Mouse (Mus musculus) midbrain, postnatal 0 days (tissue): ENCODE measurements around the gene Colca2. TPM values are rescaled to one million over a fixed set of nuclear protein-coding genes. Genes with fewer than 3 reads are reported as not detected.

Experiments used
- ATAC-seq: fragments of 200-750 bp; cut with Nextera tagmentation; 2 replicates; pipeline ENCODE4 v1.8.0; 2017; ENCODE audit warnings: moderate number of reproducible peaks, mild to moderate bottlenecking, moderate TSS enrichment, moderate library complexity; ENCODE audit not compliant: low FRiP score
- DNase-seq: peaks from one replicate; pipeline ENCODE4 v3.0.0-alpha.2; 2015; ENCODE audit warnings: low spot score
- H3K27ac ChIP-seq: fragments of 300-500 bp; sonication (generic); 2 replicates; pipeline ENCODE4 v1.5.1; 2014; ENCODE audit warnings: low read depth, mild to moderate bottlenecking, low read length, mixed read lengths
- H3K27me3 ChIP-seq: fragments of 300-500 bp; sonication (generic); 2 replicates; pipeline ENCODE4 v1.6.1; 2014; ENCODE audit warnings: low read length, control low read depth, mixed read lengths; ENCODE audit not compliant: insufficient read depth
- H3K36me3 ChIP-seq: fragments of 300-500 bp; sonication (generic); 2 replicates; pipeline ENCODE4 v1.6.1; 2014; ENCODE audit warnings: low read length, control low read depth, mixed read lengths; ENCODE audit not compliant: insufficient read depth
- H3K4me1 ChIP-seq: fragments of 300-500 bp; sonication (generic); 2 replicates; pipeline ENCODE4 v1.6.1; 2014; ENCODE audit warnings: mild to moderate bottlenecking, control low read depth, antibody characterized with exemption, low read length, mixed read lengths; ENCODE audit not compliant: insufficient read depth
- H3K4me2 ChIP-seq: fragments of 300-500 bp; sonication (generic); 2 replicates; pipeline ENCODE4 v1.6.1; 2014; ENCODE audit warnings: low read depth, mild to moderate bottlenecking, low read length, mixed read lengths; ENCODE audit not compliant: poor library complexity, severe bottlenecking
- H3K4me3 ChIP-seq: fragments of 300-500 bp; sonication (generic); 2 replicates; pipeline ENCODE4 v1.5.1; 2014; ENCODE audit warnings: low read depth, mild to moderate bottlenecking, low read length, moderate library complexity
- H3K9ac ChIP-seq: fragments of 300-500 bp; sonication (generic); replicated peaks from 2 replicates; pipeline ENCODE4 v1.6.1; 2014; ENCODE audit warnings: mild to moderate bottlenecking, low read length, moderate library complexity, mixed read lengths; ENCODE audit not compliant: poor library complexity, severe bottlenecking
- H3K9me3 ChIP-seq: fragments of 300-500 bp; sonication (generic); 2 replicates; pipeline ENCODE4 v1.6.1; 2016; ENCODE audit warnings: low read length, control low read depth
- CTCF ChIP-seq: IDR thresholded peaks from 2 replicates; pipeline ENCODE4 v1.5.1; 2016; ENCODE audit warnings: antibody characterized with exemption, mild to moderate bottlenecking
- WGBS: fragments of 180-500 bp; shearing (Covaris S2); extraction: QIAGEN DNeasy Blood & Tissue Kit; methylation state at CpG from one replicate; pipeline ENCODE4 v1.1.7; 2014; 5-methylcytosine and 5-hydroxymethylcytosine counted together
- polyA plus RNA-seq: library from polyadenylated mRNA; unstranded; fragments of >200 nt; fragmentation: Nextera tagmentation; extraction: Ambion mirVana; gene quantifications from 2 replicates; pipeline ENCODE4 v1.2.1, GENCODE M21; 2015
- total RNA-seq: library from RNA; depleted of rRNA; stranded (reverse); fragments of >200 nt; gene quantifications from 2 replicates; pipeline ENCODE4 v1.2.3, GENCODE M21; 2014

Gene Colca2
- total and polyA plus RNA-seq, 2 experiments from 2014 or later: 1.1 TPM; not detected in 1

GRCm38 (mm10) chr9:51277834-51278498, 403 bp downstream of the Colca2 start:
- Histone ChIP-seq H3K4me1 (no peaks in the 10 kb centered on the region), H3K9me3 (no peaks in the 10 kb centered on the region), H3K4me3 (peak overlapping the region; percentile 43), H3K27me3 (peaks cover 22% of the 10 kb centered on the region), H3K36me3 (no peaks in the 10 kb centered on the region), H3K9ac (no peak overlapping the region), H3K27ac (no peak overlapping the region), H3K4me2 (peak overlapping the region; percentile 90)
- ATAC-seq (0 out of 2 replicates have a peak, but pooled peaks have one; percentile 13), DNase-seq (no peak)
- no peak for TF ChIP-seq CTCF
- 20% methylated on average over 13 of the region's 13 CpGs for WGBS

GRCm38 (mm10) chr9:51274678-51275077, 3.7 kb downstream of the Colca2 start:
- DNase-seq: no peak
- Histone ChIP-seq H3K4me3 (no peak overlapping the region), H3K36me3 (no peaks in the 10 kb centered on the region), H3K4me2 (no peak overlapping the region), H3K4me1 (no peaks in the 10 kb centered on the region), H3K9me3 (no peaks in the 10 kb centered on the region), H3K27me3 (peaks cover 18% of the 10 kb centered on the region), H3K9ac (no peak overlapping the region), H3K27ac (no peak overlapping the region)
- no peak for TF ChIP-seq CTCF
- no peak for ATAC-seq
- 23% methylated on average over 4 of the region's 4 CpGs for WGBS

GRCm38 (mm10) chr9:51273581-51274154, 4.7 kb downstream of the Colca2 start:
- DNase-seq (no peak), ATAC-seq (no peak)
- Histone ChIP-seq H3K9me3 (no peaks in the 10 kb centered on the region), H3K27me3 (peaks cover 10% of the 10 kb centered on the region), H3K27ac (no peak overlapping the region), H3K4me2 (no peak overlapping the region), H3K36me3 (no peaks in the 10 kb centered on the region), H3K4me3 (no peak overlapping the region), H3K4me1 (no peaks in the 10 kb centered on the region), H3K9ac (no peak overlapping the region)
- no peak for TF ChIP-seq CTCF
- 71% methylated on average over 9 of the region's 9 CpGs for WGBS

GRCm38 (mm10) chr9:51272102-51272501, 6.3 kb downstream of the Colca2 start:
- ATAC-seq (no peak), DNase-seq (no peak)
- H3K9me3 ChIP-seq: no peaks in the 10 kb centered on the region
- H3K36me3 ChIP-seq: no peaks in the 10 kb centered on the region
- H3K4me3 ChIP-seq: no peak overlapping the region
- WGBS: 87% methylated on average over 5 of the region's 5 CpGs
- TF ChIP-seq CTCF: no peak
- H3K27ac ChIP-seq: no peak overlapping the region
- H3K4me1 ChIP-seq: no peaks in the 10 kb centered on the region
- peaks cover 3% of the 10 kb centered on the region; the same call in 1 of the 2 replicates for H3K27me3 ChIP-seq
- no peak overlapping the region for H3K9ac ChIP-seq
- H3K4me2 ChIP-seq: no peak overlapping the region

GRCm38 (mm10) chr9:51271073-51271472, 7.3 kb downstream of the Colca2 start:
- H3K4me1 ChIP-seq: no peaks in the 10 kb centered on the region
- WGBS: 40% methylated on average over 8 of the region's 8 CpGs
- no peak overlapping the region for H3K9ac ChIP-seq
- H3K4me3 ChIP-seq: no peak overlapping the region
- H3K4me2 ChIP-seq: no peak overlapping the region
- no peak for TF ChIP-seq CTCF
- H3K27ac ChIP-seq: no peak overlapping the region
- no peaks in the 10 kb centered on the region for H3K36me3 ChIP-seq
- H3K27me3 ChIP-seq: no peaks in the 10 kb centered on the region
- ATAC-seq (no peak), DNase-seq (no peak)
- no peaks in the 10 kb centered on the region for H3K9me3 ChIP-seq

- DNase-seq: no peak
- Histone ChIP-seq H3K27ac (no peak overlapping the region), H3K9me3 (no peaks in the 10 kb centered on the region), H3K4me1 (no peaks in the 10 kb centered on the region), H3K4me2 (no peak overlapping the region), H3K27me3 (no peaks in the 10 kb centered on the region), H3K4me3 (no peak overlapping the region), H3K9ac (no peak overlapping the region), H3K36me3 (no peaks in the 10 kb centered on the region)
- no peak for TF ChIP-seq CTCF
- no peak for ATAC-seq
- WGBS: 73% methylated on average over 5 of the region's 5 CpGs
Observed at GRCm38 (mm10) chr9:51268852-51269251, 9.5 kb downstream of the Colca2 start.
